Mouse (Mus musculus) right cerebral cortex, postnatal 10 days (tissue): Measurements from ENCODE around the gene Phgr1.

ENCODE experiments used
- DNase-seq, 2 experiments: peaks; one replicate each; pipeline ENCODE4 v3.0.0; 2021; ENCODE audit warnings: low spot score in 2 of 2

Gene Phgr1

DNA sequence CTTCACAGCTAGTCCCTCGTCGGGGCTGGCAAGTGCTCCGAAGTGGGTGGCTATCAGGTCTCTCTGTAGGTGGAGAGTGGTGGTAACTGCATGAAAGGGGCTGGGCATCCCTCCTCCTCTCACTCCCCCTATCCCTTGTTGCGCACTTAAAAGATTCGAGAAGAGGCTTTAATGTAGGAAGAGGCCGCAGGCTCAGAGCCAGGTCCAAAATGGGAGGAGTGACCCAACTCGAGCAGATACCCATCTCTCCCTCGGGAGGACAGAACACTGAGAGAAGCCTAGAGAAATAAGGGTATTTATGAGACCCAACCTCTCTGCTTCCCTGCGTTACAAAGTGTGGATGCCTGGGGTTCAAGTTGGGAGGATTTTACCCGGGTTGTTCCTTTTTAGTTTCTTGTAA, 6.5 kb downstream of the Phgr1 start:
- no peak for DNase-seq

- peak; percentile 97 for DNase-seq
These were observed 7.2 kb downstream of the Phgr1 start, which contains the start of gene Disp2 for GRCm38 (mm10) chr2:118779504-118780480. Disp2 (plus strand) TSS chr2:118779719.

DNA sequence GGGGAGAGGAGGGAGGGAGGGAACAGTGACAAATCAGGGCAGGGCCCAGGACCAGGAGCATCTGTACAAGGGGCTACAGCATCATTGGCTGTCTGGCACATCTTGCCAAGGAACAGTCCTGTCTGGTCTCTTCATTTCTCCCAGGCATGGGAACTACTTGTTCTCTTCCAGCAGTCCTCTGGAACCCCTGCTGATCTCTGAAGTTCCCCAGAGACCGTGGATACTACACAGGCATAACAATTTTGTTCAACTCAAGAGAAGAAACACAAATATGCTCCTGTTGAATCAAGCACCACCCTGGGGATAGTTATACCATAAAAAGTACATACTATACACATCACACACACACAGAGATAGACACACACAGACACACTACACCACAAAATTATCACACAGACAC, 8.5 kb downstream of the Phgr1 start:
- no peak for DNase-seq

GRCm38 (mm10) chr2:118782303-118782702, 9.7 kb downstream of the Phgr1 start:
- no peak for DNase-seq

- no peak for DNase-seq
These were observed 10.5 kb downstream of the Phgr1 start for GRCm38 (mm10) chr2:118783093-118783492.

GRCm38 (mm10) chr2:118783663-118784062, 11.1 kb downstream of the Phgr1 start:
- DNase-seq = no peak

DNA sequence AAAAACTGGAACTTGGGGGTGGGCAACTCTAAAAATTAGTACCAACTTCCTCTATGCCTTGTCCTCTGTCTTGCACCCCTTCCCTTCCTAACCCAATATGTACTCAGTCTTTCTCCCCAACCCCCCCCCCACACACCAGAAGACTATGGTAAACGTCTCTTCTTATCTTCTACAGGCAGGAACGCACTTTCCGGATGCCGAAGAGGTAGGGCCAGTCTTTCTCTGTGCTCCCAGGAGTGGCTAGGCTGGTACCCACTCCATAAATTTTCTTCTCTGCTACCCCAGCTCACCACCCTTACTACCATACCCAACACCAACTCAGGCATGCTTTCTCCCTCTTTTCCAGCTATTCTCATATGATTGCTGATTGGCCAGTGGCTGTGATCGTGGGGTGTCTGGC, 14.0 kb downstream of the Phgr1 start:
- DNase-seq = no peak

DNA sequence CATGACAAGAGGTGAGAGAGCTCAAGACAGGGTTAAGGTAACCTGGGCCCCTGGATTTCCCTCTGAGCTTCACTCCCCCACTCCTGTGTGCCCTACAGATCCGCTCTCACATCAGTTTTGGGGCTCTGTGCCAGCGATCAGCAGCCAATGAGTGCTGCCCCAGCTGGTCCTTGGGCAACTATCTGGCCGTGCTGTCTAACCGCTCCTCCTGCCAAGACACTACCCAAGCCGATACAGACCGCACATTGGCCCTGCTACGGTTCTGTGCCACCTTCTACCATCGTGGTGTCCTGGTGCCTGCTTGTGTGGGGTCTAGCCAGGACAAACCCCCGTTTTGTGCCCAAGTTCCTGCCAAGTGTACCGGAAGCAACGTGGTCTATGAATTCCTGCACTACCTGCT, 16.9 kb downstream of the Phgr1 start:
- DNase-seq = peak; percentile 55 to 60

DNA sequence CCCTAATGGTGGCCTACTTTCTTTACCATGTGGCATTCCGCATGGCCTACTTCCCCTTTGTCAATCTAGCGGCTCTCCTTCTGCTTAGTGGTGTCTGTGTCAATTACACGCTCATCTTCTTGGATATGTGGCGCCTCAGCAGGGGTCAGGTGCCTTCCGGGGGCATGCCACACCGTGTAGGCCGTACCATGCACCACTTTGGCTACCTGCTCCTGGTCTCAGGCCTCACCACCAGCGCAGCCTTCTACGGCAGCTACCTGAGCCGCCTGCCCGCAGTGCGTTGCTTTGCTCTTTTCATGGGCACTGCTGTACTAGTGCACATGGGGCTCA, 17.6 kb downstream of the Phgr1 start:
- DNase-seq = no peak

DNA sequence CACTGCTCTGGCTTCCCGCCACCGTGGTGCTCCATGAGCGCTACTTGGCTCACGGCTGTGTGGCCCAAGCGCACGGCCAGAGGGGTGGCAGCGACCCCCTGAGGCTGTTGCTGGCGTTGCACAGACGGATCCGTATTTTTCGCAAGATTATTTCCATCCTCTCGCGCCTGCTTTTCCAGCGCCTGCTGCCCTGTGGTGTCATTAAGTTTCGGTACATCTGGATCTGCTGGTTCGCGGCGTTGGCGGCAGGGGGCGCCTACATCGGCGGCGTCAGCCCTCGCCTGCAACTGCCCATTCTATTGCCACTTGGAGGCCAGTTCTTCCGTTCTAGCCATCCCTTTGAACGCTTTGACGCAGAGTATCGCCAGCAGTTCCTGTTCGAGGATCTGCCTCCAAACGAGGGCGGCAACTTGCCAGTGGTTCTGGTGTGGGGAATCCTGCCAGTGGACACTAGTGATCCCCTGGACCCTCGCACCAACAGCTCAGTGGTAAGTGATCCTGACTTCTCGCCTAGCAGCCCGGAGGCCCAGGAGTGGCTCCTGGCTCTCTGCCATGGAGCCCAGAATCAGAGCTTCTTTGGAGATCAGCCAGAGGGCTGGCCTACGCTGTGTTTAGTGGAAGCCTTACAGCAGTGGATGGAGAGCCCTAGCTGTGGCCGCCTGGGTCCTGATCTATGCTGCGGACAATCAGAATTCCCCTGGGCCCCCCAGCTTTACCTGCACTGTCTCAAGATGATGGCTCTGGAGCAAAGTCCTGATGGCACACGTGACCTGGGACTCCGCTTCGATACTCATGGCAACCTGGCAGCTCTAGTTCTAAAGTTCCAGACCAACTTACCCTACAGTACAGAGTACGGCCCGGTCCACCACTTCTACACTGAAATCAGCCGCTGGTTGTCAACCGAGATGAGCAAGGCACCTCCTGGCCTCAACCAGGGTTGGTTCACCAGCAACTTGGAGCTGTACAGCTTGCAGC, 18.3 kb downstream of the Phgr1 start:
- DNase-seq = peak; percentile 68 to 70

GRCm38 (mm10) chr2:118791591-118792258, 19.2 kb downstream of the Phgr1 start:
- DNase-seq = peak in 1 of 2 experiments; percentile 44

DNA sequence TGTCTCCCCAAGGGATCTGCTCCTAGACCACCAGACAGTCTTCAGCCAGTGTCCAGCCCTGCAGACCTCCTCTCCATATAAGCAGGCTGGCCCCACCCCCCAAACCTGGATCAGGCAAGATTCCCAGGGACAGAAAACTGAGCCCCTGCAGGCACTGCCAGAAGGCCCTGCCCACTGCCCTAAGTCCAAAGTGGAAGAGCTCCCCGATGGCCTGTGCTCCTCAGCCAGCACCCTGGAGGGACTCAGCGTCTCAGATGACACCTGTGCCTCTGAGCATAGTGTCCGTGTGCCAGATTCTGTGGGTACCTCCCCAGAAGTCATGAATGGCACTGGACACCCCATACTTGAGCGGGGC, 19.7 kb downstream of the Phgr1 start:
- DNase-seq = no peak

GRCm38 (mm10) chr2:118793636-118794035, 21.1 kb downstream of the Phgr1 start:
- peak in 1 of 2 experiments; percentile 16 for DNase-seq

DNA sequence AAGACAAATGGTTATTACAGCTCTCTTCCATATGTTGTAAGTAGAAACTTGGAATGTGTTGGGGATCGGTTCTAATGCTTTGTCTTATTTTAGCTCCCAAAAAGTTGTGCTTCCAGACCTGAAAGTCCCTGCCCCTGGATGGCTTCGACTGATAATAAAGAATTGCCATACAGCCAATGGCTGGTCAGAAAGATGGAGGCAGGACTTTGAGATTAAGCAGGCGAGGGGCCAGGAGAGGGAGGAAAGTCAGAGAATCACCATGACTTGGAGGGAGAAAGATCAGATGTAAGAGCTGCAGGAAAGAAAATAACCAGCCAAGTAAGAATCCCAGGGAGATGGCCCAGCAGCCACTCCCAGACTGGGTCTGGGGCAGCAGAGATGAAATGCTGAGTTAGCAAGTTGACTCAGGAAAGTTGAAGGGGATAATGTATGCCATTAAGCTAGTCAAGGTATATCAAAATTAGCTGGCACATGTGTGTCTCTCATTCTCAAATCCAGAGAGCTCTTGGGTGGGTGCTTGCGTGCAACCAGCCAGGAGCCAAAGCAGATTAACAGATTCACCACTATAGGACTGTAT, 30.1 kb downstream of the Phgr1 start:
- no peak for DNase-seq

DNA sequence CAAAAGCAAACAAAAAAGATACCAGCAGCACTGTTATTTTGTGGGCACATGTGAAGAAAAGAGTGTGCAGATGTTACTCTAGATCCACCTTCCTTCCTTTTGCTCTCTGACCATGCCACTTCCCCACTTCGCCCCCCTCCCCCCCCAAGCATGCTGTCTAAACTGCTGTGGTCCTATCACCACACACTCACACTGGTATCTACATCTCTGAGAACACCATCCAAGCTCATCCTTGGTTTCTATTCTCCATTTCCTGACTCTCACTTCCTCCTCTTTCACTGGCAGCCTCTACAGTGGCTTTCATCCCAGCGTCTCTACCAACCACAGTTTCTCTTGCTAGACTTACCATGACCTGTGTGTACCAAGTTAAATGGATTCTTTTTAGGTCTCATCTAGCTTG, 31.9 kb downstream of the Phgr1 start:
- no peak for DNase-seq

DNA sequence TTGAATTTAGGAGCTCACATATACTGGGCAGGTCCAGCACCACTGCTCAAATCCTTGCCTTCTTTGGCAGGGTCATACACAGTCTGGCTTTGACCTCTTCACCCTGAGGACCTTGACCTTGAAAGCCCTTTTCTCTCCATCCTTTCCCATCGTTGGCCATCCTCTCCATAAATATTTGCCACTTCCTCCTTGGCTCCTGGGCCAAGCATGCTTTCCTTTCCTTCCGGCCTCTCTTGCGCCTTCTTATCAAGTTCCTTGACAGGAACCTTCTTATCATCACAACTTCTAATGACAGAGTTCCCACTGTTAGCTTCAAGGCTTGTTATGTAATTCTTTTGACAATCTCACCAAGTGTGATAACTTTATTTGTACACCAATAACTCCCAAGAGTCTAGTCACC, 32.6 kb downstream of the Phgr1 start:
- DNase-seq = no peak

DNA sequence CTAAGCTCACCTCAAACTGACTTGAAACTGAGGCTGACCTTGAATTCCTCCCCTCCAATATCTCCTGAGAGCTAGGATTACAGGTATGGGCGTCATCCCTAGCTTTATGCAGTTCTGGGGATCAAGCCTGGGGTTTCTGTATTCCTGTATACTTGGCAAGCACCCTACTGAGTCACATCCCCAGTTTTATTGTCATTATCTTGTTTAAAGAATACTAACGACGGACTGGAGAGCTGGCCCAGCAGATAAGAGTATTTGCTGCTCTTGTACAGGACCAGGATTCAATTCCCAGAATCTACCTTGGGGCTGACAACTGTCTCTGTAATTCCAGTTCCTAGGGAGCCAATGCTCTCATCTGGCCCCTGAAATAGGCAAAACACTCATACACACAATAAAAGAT, 33.2 kb downstream of the Phgr1 start:
- no peak for DNase-seq

GRCm38 (mm10) chr2:118806860-118807259, 34.3 kb downstream of the Phgr1 start:
- DNase-seq = no peak

DNA sequence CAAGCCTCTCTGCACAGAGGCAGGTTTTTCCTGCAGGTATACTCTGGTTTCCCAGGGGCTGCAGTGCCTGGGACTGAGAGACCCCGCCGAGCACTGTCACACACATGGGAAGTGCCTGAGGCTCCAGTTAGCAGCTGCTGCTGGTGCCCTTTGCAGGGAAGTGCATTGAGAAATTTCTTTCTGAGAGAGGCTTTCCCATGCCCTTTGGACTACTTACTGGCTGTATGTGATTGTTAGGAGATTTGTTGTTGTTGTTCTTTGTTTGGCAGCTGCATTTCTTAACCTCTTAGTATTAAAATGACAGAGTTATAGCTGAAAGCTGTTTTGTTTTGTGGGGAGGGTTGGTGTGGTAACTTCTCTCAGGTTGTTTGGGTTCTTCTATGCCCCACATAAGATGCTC, 38.3 kb downstream of the Phgr1 start:
- no peak for DNase-seq

- DNase-seq = no peak
These were observed 40.2 kb downstream of the Phgr1 start for GRCm38 (mm10) chr2:118812724-118813123.

GRCm38 (mm10) chr2:118813981-118814836, 41.6 kb downstream of the Phgr1 start, which contains the start of gene Knstrn:
Knstrn (plus strand) TSS chr2:118814003.
- peak; percentile 92 to 93 for DNase-seq
